Mouse (Mus musculus) heart, adult 11 months (tissue): ENCODE results near the gene Cdk5rap3.

Experiments
- DNase-seq: peaks from one replicate; pipeline ENCODE4 v3.0.0; 2022

The Cdk5rap3 gene

DNA sequence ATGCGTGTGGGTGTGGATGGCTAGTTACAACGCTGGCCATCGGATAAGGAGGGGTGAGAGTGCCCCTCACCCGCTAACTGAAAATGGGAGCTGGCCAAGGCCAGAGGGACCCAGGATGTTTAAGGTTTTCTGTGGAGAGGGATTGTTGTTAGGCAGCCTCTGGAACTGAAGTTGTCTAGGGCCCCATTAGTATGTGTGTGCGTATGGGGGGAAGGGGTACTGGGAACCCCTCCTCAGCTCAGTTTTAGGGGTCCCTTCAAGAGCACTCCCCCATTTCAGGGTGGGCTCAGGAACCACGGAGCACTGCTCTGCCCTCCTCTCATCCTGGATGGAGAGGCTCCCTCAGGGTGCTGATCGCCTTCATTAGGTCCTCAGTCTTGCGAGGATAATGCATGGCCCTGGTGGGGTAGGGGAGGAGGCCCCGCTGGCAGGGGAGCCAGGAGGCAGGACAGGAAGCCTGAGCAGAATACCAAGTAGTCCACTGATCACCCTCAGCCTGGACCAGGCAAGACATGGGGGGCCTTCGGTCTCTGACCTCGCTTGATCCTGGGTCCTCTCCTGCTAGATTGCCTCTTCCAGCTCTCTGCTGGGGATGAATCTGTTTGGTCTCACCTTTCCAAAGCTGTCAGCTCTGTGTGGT, 23.0 kb downstream of the Cdk5rap3 start:
- peak; percentile 87 for DNase-seq

DNA sequence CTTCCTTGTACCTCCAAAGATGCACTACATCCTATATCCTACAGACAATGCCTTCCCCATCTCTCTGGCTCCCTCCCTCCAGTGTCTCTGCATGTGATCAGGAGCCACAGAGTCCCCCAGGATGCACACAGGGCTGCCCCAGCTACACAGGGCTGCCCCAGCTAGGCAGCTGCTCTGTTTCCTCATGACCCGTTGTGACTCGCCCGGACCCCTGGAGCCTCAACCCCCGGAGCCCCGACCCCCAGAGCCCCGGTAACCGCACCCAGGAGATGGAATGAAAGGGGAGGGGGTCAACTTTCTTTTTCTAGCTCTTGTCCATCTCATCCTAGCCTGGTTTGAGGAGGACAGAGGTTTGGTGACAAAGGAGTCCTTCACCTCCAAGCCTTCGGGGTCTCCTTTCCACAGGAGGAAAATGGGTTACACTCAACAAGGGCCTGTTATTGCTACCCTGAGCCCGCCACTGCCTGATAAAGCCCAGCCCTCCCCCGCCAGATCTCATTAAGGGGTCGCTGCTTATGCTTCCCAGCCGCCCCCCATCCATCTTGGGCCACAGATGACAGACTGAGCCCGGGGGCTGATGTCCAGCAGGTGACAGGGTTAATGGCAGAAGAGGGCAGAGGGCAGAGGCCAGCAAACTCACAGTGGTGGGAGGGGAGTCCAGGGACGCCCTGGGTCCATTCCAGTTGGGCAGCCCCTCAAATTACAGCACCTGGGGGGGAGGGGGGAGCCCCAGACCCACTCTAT, 24.3 kb downstream of the Cdk5rap3 start:
- DNase-seq = peak; percentile 87

DNA sequence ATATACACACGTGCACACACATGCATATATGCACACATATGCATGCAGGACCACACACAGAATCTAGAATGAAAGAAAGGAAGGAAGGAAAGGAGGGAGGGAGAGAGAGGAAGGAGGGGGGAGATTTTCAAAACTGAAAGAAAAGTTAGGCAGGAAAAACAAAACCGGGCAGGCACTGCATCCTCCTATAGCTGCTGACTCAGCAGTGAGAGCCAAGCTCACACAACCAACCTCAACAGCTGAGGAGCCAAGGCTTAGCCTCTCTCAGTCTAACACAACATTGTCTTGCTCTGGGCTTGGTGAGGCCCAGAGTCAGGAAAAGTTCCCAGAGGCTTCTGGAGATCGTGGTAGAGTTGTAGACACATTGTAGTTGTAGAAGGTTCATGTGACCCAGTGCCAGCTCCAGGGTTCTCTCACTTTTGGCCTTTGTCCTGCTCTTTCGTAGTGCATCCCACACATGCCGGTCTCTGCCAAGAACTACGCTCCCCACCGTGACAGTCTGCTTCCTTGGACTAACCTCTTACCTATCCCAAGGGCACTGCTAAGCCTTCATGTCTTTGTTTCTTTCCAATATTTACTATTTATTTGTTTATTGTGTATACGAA, 29.3 kb downstream of the Cdk5rap3 start:
- no peak for DNase-seq

DNA sequence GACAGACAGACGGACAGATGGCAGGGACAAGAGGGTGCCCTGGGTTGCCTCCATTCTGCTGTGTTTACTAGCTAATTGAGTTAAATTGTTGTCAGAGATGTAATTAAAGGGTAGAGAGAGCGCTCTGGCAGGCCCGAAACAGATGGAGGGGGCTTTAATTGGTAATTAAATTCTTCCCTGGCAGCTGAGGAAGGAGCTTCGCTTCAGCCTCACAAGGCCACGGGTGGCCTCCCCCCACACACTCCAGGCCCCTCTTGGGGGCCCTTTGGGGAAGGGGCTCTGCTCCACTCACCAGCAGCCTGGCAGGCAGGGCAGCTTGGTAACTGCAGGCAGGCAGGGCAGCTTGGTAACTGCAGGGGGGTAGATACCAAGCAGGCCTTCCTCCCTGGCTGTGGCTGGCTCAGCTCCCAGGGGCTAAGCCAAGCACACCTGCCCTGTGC, 30.4 kb downstream of the Cdk5rap3 start:
- no peak for DNase-seq

DNA sequence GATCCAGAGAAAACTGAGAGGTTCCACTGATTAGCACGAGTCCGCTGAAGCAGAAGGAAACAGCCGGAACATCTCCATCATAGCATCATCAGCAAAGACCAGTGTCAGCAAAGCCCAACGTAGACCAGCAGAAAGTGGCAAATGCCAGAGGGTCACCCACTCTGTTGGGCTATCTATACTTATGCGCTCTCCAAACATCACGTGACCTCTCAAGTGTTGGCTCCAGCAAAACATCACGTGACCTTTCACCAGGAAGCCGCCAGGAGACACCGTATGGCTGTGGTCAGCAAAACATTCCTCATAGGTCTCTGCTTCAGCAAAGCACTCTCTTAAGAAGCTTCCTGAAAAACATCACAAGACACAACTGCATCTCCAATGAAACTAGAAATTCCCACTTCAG, 36.0 kb downstream of the Cdk5rap3 start:
- peak; percentile 71 for DNase-seq

DNA sequence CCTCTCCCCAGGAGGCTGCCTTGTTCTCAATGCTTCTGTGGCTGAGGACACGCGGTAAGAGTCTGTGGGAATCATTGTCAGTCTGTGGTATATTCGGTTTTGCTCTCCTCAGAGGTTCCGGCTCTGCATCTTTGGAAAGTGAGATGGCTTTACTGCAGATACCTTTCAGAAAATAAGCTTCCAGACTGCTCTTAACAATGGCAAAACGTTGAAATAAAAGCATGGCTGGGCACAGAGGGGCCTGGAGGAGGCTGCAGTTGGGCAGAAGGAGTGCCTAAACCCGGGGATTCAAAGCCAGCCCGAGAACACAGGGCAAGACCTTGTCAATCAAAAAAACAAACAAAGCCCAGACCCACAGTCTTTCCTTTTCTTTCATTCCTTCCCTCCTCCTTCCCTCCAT, 36.9 kb downstream of the Cdk5rap3 start:
- DNase-seq = no peak

DNA sequence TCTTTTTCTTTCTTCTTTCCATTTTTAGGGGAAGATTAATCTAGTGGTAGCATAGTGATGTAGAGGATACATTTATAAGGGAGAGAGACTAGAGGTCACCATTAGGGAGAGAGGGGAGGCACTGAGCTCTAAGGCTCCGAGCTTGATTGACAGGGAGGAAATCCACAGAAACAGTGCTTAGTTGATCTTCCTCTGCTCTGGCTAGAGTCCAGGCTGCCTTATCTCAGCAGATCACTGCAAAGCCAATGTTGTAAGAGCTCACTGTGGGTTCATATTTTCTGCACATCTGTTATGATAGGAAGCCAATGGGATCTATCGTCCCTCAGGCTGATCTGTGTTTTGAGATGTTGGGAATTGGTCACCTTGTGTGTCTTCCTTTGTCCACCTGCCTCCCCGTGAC, 37.6 kb downstream of the Cdk5rap3 start:
- DNase-seq = no peak

DNA sequence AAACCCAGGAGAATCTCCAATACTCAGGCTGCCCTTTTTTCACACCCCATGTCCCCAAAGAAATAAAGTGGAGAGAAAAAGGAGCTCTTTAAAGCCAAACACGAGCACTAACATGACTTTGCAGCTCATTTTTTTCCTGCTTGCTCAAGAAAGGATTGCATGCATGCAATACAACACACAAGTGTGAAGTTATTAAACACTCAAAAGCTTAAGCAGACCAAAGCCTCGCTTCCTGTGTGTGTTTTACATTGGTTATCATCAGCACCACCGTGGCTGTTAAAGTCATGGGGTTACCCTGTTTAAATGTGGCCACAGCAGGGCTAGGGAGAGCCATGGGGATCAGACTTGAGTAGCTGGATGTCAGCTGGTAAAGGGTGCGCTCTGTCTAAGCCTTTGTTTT, 39.2 kb downstream of the Cdk5rap3 start:
- no peak for DNase-seq

DNA sequence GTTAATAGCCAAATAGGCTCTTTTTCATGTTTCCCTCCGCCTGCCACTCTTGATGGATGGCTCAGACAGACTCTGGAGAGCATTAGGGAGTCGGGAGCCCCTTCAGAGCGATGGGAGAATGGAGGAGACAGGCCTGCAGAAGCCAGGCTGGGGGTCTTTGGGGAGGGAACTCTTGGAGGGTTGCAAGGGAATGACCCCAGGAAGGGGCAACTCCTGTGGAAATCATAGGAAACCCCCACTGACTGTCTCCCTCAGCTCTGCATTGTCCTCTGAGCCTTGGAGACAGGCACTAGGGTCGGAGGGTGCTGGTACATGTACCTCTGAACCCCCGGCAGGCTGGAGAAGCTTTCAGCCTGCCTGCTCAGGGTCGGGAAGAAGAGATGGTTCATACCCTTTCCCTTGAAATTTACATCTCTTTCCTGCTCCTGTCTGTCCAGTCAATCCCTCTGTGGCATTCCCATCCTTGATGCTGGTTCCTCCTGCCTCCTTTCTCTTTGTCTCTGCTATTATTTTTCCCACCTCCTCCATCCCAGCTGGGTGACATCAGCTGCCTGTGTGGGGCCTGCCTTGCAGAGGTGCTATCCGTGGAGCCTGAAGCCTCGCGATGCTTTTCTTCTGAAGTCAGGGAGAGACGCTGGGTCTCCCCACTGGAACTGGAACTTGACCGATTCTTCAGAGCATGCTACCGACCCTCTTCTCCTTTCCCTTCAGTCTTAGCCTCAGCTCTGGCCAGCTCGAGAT, 39.8 kb downstream of the Cdk5rap3 start:
- DNase-seq = peak; percentile 59

DNA sequence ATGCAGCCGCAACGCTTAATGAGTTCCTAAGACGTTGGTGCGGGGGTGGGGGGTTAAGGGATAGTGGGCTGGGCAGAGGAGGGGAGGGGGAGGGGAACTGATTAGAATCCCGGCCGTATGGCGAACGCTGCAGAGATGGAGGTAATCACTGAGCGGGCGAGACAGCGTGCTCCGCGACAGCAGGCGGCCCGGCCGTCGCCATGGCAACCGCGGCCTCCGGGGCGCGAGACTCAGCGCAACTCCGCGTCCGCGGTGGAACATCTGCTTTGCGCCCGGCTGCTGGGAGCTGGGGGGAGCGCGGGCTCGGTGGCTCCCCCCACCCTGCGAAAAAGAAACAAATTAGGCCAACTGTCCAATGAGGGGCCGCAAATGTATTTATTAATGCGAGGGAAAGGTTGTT, 40.6 kb downstream of the Cdk5rap3 start:
- peak; percentile 90 for DNase-seq

DNA sequence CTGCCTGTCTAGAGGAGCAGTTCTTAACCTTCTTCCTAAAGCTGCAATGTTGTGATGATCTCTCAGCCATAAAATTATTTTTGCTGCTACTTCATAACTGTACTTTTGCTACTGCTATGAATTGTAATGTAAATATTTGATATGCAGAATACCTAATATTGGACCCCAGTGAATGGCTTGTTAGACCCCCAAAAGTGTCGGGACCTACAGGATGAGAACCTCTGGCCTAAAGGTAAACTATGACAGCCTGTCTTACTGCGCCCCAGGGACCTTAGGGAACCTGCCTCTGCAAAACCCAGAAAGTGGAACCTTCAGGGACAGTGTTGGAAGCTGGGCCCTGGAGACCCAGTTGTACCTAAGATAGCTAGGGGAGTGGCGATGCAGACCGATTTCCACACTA, 41.0 kb downstream of the Cdk5rap3 start:
- no peak for DNase-seq

DNA sequence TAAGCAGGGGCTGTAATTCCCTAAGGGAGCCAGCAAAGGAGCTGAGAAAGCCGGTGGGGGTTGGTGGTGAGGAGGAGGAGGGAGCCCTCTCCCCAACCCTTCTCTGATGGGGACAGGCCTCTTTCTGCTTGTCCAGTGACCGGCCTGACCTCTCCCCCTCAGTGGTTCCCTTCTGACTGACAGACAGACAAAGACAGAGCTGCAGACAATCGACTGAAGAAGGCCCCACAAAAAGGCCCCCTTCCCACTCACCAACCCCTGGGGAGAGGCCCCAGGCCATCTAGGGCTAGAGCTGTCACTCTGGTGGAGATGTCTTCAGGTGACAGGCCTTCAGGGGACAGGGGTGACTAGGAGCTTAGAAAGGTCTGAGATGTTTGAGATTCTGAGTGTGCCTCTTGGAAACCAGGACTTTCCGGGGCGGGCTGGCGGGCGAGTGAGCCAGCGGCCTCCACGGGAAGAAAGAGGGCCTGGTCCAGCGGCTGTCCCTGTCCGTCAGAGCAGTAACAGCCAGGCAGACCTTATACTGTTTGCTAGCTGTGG, 42.6 kb downstream of the Cdk5rap3 start:
- no peak for DNase-seq

DNA sequence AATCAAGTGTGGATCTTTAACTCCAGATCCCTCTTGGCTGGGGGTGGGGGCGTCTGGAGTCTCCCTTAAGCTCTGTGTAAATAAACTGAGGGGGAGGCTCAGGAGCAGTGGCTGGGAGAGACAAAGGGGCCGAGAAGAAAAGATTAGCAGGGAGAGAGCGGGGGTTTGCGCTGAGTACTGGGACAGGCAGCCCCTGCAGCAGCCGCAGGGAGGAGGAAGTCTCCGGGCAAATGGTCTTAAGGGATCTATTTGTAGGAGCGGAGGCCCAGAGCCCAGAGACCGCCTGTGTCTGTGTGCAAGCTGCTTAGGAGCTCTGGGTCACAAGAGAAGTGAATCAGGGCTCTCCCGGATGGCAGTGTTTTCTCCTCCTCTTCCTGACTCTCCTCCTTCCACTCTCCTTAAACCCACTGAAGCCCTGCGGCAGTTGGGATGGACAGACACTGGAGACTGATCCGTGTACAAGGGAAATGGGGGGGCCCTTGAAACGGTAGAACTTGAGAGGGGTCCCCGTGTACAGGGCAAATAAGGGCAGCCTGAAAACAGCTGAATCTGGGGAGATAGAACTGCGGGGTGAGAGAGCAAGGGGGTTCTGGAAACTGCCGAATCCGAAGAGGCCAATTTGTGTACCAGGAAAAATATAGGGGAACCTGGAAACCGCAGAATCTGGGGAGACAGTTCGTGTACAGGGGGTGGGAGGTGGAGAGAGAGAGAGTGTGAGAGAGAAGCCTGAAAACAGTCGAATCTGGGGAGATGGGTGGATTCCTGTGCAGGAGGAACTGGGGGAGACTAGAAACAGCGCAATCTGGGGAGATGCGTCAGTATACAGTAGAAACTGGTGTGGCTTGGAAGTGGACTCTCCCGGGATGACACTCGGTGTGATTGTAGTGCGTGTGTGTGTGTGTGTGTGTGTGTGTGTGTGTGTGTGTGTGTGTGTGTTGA, 43.6 kb downstream of the Cdk5rap3 start:
- no peak for DNase-seq

DNA sequence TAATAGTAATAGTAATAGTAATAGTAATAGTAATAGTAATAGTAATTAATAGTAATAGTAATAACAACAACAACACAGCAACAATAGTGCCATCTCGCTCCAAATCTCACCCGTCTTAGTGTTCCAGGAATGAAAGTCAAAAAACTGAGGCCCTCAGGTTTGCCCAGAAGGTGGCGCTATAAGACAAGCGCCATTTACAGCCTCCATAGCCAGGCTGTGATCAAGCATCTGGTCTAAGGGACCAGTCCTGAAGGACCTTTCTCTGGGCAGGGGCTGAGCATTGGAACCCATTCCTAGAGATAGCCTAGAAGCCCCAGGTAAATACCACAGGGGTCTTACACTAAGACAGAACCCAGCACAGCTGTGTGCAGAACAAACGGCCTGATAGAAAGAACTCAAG, 49.1 kb downstream of the Cdk5rap3 start:
- peak; percentile 92 for DNase-seq

DNA sequence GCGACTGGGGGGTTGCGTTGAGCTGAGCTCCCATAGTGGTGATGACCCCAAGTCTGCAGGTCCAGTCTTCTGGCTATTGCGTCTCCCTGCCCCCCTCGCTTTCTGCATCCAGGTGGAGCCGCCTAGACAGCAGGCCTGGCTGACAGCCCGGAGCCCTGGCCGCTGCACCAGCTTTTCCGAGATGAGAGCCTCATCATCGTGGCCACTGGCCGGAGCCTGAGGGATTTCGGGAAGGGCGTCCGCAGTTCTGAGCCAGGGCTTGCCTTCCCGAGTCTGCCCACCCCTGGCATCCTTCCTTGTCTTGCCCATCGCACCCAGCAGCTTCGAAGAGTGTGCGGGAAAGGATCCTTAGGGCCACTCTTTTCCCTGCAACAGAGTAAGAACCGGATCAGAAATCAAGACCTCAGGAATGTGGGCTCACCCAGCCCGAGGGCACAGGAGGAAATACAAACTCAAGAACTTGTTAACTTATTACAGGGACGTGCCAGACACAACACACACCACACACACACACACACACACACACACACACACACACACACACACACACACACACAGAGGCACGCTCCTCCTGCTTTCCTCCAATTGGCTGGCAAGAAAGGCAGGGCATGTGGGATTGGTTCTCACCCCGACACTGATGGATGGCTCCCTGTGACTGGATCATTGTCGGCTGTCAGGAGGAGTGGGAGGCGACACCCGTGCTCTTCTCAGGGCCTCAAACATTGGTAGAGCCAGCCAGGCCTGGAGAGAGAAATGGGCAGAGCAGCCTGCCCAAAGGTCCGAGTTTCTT, 52.9 kb downstream of the Cdk5rap3 start:
- peak; percentile 96 for DNase-seq

DNA sequence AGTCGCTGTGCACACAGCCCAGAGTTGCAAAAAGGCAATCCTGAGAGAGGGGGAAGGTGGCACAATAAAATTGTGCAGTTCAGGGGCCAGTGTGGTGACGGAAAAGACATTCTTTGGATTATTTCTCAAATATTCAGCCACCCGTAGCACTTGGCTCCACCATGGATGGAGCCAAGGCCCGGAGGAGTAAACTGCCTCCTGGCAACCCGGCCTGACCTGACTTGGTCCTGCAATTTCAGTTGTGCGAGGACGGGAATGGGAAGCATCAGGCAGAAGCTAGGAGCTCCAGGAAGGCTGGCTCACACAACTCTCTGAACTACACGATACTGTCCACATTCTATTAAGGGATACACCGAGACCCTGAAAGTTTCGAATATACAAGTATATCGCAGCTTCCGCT, 53.8 kb downstream of the Cdk5rap3 start:
- peak; percentile 90 for DNase-seq

DNA sequence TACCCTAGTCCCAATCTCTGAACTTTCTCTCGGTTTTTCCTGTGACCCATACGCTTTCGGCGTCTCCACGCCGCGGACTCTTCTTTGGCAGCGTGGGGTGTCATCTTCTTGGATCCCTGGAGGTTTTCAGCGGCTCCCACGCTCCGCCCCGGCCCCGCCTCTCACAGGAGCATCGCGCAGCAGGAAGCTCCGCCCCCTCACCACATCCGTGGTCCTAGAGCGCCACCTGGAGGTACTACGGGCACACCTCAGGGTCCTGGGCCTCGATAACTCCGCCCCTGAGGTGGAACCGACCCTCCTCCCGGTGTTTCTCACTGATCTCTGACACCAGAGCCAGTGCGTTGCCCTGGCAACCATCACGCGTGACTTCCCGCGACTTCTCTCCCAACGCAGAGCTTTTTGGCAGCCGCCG, 54.4 kb downstream of the Cdk5rap3 start:
- peak; percentile 99 for DNase-seq

DNA sequence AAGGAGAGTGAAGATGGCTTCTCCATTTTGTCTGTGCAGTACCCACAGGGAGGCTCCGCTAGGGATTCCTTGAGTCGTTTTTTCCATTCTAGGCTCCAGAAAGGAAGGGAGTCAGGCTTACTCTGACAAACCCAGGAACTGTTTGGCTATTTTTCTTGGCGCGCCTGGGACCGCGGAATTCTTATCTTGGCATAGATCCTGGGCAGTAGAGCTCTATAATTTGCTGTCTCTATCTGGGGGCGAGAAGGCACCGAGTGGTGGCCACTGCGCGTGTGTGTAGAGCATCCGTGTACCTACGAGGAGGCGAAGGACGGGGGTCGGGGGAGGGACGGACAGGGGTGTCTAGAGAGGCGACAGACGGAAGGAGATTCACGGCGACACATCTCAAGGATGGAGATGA, 54.9 kb downstream of the Cdk5rap3 start:
- peak; percentile 98 for DNase-seq

DNA sequence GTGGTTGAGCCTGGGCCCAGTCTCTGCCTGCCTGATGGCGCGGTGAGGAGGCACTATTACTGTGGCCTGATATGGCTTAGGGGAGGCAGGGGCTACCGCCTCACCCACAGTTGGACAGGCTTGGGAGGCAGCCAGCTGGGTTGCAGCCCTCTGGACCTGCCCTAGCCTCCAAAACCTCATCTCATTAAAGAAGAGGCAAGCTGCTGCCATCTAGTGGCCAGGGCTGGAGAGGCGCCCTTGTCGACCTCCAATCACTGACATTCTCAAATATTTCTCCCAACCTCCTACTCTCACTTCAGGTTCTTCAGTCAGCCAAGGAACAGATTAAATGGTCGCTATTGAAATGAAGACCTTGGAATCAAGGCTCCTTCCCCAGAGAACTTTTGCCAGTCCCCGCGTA, 55.7 kb downstream of the Cdk5rap3 start:
- peak; percentile 99 for DNase-seq

DNA sequence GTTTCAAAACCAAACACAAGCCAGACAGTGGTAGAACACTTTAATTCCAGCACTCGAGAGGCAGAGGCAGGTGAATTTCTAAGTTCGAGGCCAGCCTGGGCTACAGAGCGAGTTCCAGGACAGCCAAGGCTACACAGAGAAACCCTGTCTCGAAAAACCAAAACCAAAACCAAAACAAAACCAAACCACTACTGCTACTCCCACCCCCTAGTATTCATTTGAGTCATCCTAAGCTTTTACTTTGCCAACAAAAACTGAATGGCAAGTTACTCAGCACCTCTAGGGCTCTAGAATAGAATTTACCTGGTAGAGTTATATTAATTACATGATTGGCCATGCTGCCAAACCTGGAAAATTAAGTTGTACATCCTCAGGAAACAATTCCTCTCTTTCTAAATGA, 56.7 kb downstream of the Cdk5rap3 start:
- no peak for DNase-seq

DNA sequence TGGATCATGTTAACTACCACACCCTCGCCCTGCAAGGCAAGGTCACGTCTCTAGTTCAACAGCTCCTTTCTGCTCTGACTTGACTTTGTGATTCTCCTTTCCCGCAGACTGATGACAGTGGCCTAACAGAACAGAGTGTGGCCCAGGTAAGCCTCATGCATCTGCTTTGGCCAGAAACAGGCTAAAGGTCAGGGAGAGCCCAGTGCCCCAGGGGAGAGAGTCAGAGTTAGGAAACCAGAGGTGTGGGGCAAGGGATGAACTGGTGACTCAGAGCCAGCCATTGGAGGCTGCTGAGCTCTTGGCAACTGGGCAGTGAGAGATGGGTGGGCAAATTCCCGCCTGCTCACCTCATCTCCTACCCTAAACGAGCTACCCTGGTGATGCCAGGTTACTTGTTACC, 58.9 kb downstream of the Cdk5rap3 start:
- DNase-seq = no peak
